Mouse (Mus musculus): ENCODE measurements at regions not wholly inside any gene's neighbourhood (a gene's known extent, or its start where the extent isn't known, plus 50 kb on each side); places are given as distances from the start of the nearest gene placed in this dataset.
A peak's percentile ranks its signal among the peaks of the same experiment; 100 is the strongest.

- DNase-seq (ENCODE audit: low spot score in 2 of 2): no peak
Observed at GRCm38 (mm10) chr7:98768460-98768859, 65.6 kb downstream of the Thap12 start.

GRCm38 (mm10) chr7:98769111-98769734, 65.7 kb upstream of the Wnt11 start:
- DNase-seq (ENCODE audit: low spot score in 2 of 2): no peak

- DNase-seq (ENCODE audit: low spot score in 2 of 2): no peak
Observed at GRCm38 (mm10) chr7:98770257-98770890, 64.5 kb upstream of the Wnt11 start.

GRCm38 (mm10) chr7:98771134-98771775, 63.7 kb upstream of the Wnt11 start:
- no peak for DNase-seq (ENCODE audit: low spot score in 2 of 2)

GRCm38 (mm10) chr7:98774597-98774996, 60.3 kb upstream of the Wnt11 start:
- DNase-seq (ENCODE audit: low spot score in 2 of 2): no peak

GRCm38 (mm10) chr7:98775031-98775430, 59.9 kb upstream of the Wnt11 start:
- no peak for DNase-seq (ENCODE audit: low spot score in 2 of 2)

- DNase-seq (ENCODE audit: low spot score in 2 of 2): no peak
Observed at GRCm38 (mm10) chr7:98777304-98777849, 57.5 kb upstream of the Wnt11 start.

GRCm38 (mm10) chr7:98778929-98779328, 56.0 kb upstream of the Wnt11 start:
- peak; percentile 59 to 77 for DNase-seq (ENCODE audit: low spot score in 2 of 2)

- DNase-seq (ENCODE audit: low spot score in 2 of 2): peak in 1 of 2 experiments; percentile 34
Observed at GRCm38 (mm10) chr7:98783521-98783920, 51.4 kb upstream of the Wnt11 start.

- DNase-seq (ENCODE audit: low spot score in 2 of 2): peak; percentile 82 to 92
Observed at GRCm38 (mm10) chr7:98783954-98784353, 51.0 kb upstream of the Wnt11 start.

GRCm38 (mm10) chr7:98784369-98784931, 50.5 kb upstream of the Wnt11 start:
- peak; percentile 60 to 82 for DNase-seq (ENCODE audit: low spot score in 2 of 2)
